Mouse (Mus musculus): Measurements from ENCODE around the gene S100a9. TPM values are rescaled to one million over a fixed set of nuclear protein-coding genes. Genes with fewer than 3 reads are reported as not detected.

Gene S100a9
- 311 and 336 TPM in 2 replicates for polyA plus RNA-seq (2012)

GRCm38 (mm10) chr3:90695613-90696012, at the start of gene S100a9:
Gene S100a9, minus strand, starts transcription at chr3:90695721.

GRCm38 (mm10) chr3:90726606-90727005, 31.1 kb upstream of the S100a9 start, which contains the start of gene Pglyrp4:
Gene Pglyrp4, plus strand, starts transcription at chr3:90726906.

GRCm38 (mm10) chr3:90668846-90669245, 26.7 kb downstream of the S100a9 start, which contains the start of gene S100a8:
Gene S100a8, plus strand, starts transcription at chr3:90668978.

GRCm38 (mm10) chr3:90653717-90654116, 41.8 kb downstream of the S100a9 start, which contains the start of gene S100a7a:
Gene S100a7a, plus strand, starts transcription at chr3:90654017.

Other genes with a start within 250 kb of the S100a9 start
- 0.57 and 1.1 TPM in 2 replicates for gene Npr1, start 229.9 kb downstream of the S100a9 start, polyA plus RNA-seq (2012)
- gene Ilf2, start 219.6 kb downstream of the S100a9 start, polyA plus RNA-seq (2012), result 17.1 and 20.8 TPM in 2 replicates
- gene Snapin, start 204.7 kb downstream of the S100a9 start, polyA plus RNA-seq (2012), result 4.0 and 5.0 TPM in 2 replicates
- gene Chtop, start 186.2 kb downstream of the S100a9 start, polyA plus RNA-seq (2012), result 90.2 and 101 TPM in 2 replicates
- 13.4 and 15.3 TPM in 2 replicates for gene S100a1, start 181.3 kb downstream of the S100a9 start, polyA plus RNA-seq (2012)
- gene S100a13, start 181.3 kb downstream of the S100a9 start, polyA plus RNA-seq (2012), result 13.6 and 14.3 TPM in 2 replicates
- gene S100a14, start 168.9 kb downstream of the S100a9 start, polyA plus RNA-seq (2012), result 0.27 and 0.37 TPM in 2 replicates
- gene S100a16, start 158.5 kb downstream of the S100a9 start, polyA plus RNA-seq (2012), result not detected in 2 replicates
- gene S100a3, start 135.1 kb downstream of the S100a9 start, polyA plus RNA-seq (2012), result not detected in 2 replicates
- gene S100a2, start 105.5 kb downstream of the S100a9 start, polyA plus RNA-seq (2012), result not detected in 2 replicates
- not detected in 2 replicates for gene Gm42674, start 93.8 kb downstream of the S100a9 start, polyA plus RNA-seq (2012)
- 2.6 and 3.5 TPM in 2 replicates for gene S100a4, start 92.0 kb downstream of the S100a9 start, polyA plus RNA-seq (2012)
- gene S100a5, start 87.2 kb downstream of the S100a9 start, polyA plus RNA-seq (2012), result not detected in 2 replicates
- 3.3 and 8.6 TPM in 2 replicates for gene S100a6, start 82.8 kb downstream of the S100a9 start, polyA plus RNA-seq (2012)
- gene S100a7a, start 41.7 kb downstream of the S100a9 start, polyA plus RNA-seq (2012), result 0.09 TPM in 1 of 2 replicates, not detected in the other
- 105 and 115 TPM in 2 replicates for gene S100a8, start 26.7 kb downstream of the S100a9 start, polyA plus RNA-seq (2012)
- gene Pglyrp4, start 31.2 kb upstream of the S100a9 start, polyA plus RNA-seq (2012), result not detected in 2 replicates
- not detected in 2 replicates for gene Gm5849, start 82.2 kb upstream of the S100a9 start, polyA plus RNA-seq (2012)